Mouse (Mus musculus): Measurements from ENCODE around the gene Arhgef33.

GRCm38 (mm10) chr17:80411182-80411581 is 104.0 kb downstream of the Arhgef33 start:
- TF ChIP-seq USF1 (IDR thresholded peaks at IDR 0.05; ENCODE audit: low read depth): no peak
- TF ChIP-seq POLR2A (IDR thresholded peaks at IDR 0.05; ENCODE audit: insufficient read length, low read depth): no peak
- TF ChIP-seq MAX (IDR thresholded peaks at IDR 0.05; ENCODE audit: low read depth): no peak
- TF ChIP-seq TCF12 (IDR thresholded peaks at IDR 0.05; ENCODE audit: insufficient read depth, poor library complexity, severe bottlenecking): no peak
- no peak for TF ChIP-seq REST (IDR thresholded peaks at IDR 0.05; ENCODE audit: insufficient read depth, insufficient read length)
- TF ChIP-seq POLR2AphosphoS2 (IDR thresholded peaks at IDR 0.05; ENCODE audit: insufficient read length, low read depth): no peak
- no peak for TF ChIP-seq CEBPB (IDR thresholded peaks at IDR 0.05; ENCODE audit: insufficient read depth, poor library complexity, severe bottlenecking)
- TF ChIP-seq TCF3 (IDR thresholded peaks at IDR 0.05; ENCODE audit: insufficient read length, low read depth): no peak
